Mouse (Mus musculus) olfactory bulb, adult 2 months (tissue): ENCODE results near the gene Tmtc4.

Source experiments
- CTCF ChIP-seq: fragments of 200-500 bp; IDR thresholded peaks from 2 replicates; pipeline ENCODE4 v1.5.1; 2012; ENCODE audit warnings: low read depth, mild to moderate bottlenecking, low read length, moderate library complexity; ENCODE audit not compliant: insufficient read depth
- POLR2A ChIP-seq: fragments of 200-500 bp; IDR thresholded peaks from 2 replicates; pipeline ENCODE4 v1.6.1; 2012; ENCODE audit warnings: mild to moderate bottlenecking, low read depth, low read length, moderate library complexity; ENCODE audit not compliant: insufficient read depth

- TF ChIP-seq CTCF, result no peak
- TF ChIP-seq POLR2A, result no peak
Measured at GRCm38 (mm10) chr14:122911265-122911664, 72.6 kb downstream of the Tmtc4 start.
